Mouse (Mus musculus): ENCODE data around the gene Wwox. TPM values are rescaled to one million over a fixed set of nuclear protein-coding genes. Genes with fewer than 3 reads are reported as not detected.

Wwox gene
- polyA plus RNA-seq, 1 experiment from 2014 or later: 16.3 TPM

- no peak overlapping the region for H3K27ac ChIP-seq
- H3K9ac ChIP-seq (ENCODE audit: low read depth, low read length): no peak overlapping the region
- no peaks in the 10 kb centered on the region for H3K36me3 ChIP-seq (ENCODE audit: insufficient read depth, low read length)
- H3K4me3 ChIP-seq (replicated peaks; ENCODE audit: low read depth, low read length): no peak overlapping the region
- ATAC-seq (replicated peaks; ENCODE audit: low FRiP score, low read depth) (no peak), DNase-seq (ENCODE audit: low spot score) (no peak)
- H3K4me2 ChIP-seq (ENCODE audit: low read length): no peak overlapping the region
- WGBS: 52% methylated on average over 10 of the region's 10 CpGs
- no peaks in the 10 kb centered on the region for H3K27me3 ChIP-seq (ENCODE audit: insufficient read depth, low read length)
- H3K4me1 ChIP-seq (replicated peaks; ENCODE audit: insufficient read depth, low read length): peaks cover 11% of the 10 kb centered on the region; the same call in 1 of the 2 replicates
- no peak for TF ChIP-seq CTCF (IDR thresholded peaks at IDR 0.05; ENCODE audit: low read depth)
- H3K9me3 ChIP-seq (replicated peaks; ENCODE audit: low read length): no peaks in the 10 kb centered on the region
These were observed 714.6 kb downstream of the Wwox start for GRCm38 (mm10) chr8:115154096-115154495.

DNA sequence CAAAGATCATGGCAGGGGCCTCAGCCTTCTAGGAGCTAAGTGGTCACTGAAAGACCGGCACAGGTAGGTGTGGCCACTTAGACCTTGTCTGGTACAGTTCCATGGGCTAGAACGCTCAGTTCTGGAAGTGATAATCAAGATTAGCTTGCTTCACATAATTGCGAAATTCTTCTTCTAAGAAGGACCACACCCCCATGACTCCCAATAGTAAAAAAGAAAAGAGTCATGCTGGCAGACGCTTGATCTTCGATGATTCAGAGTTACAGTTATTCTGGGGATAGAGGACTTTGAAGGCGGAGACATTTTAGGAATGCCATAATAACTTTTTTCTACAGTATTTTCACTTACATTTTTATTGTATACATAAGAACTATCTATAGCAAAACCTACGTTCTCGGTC, 716.7 kb downstream of the Wwox start:
- WGBS: 89% methylated on average over 8 of the region's 8 CpGs
- no peak for ATAC-seq (replicated peaks; ENCODE audit: low FRiP score, low read depth)
- Histone ChIP-seq H3K27me3 (ENCODE audit: insufficient read depth, low read length) (no peaks in the 10 kb centered on the region), H3K9me3 (replicated peaks; ENCODE audit: low read length) (no peaks in the 10 kb centered on the region), H3K4me1 (replicated peaks; ENCODE audit: insufficient read depth, low read length) (peaks cover 16% of the 10 kb centered on the region; the same call in 1 of the 2 replicates), H3K4me3 (replicated peaks; ENCODE audit: low read depth, low read length) (no peak overlapping the region), H3K36me3 (ENCODE audit: insufficient read depth, low read length) (no peaks in the 10 kb centered on the region), H3K4me2 (ENCODE audit: low read length) (no peak overlapping the region), H3K27ac (no peak overlapping the region), H3K9ac (ENCODE audit: low read depth, low read length) (no peak overlapping the region)
- TF ChIP-seq CTCF (IDR thresholded peaks at IDR 0.05; ENCODE audit: low read depth): no peak
- no peak for DNase-seq (ENCODE audit: low spot score)

DNA sequence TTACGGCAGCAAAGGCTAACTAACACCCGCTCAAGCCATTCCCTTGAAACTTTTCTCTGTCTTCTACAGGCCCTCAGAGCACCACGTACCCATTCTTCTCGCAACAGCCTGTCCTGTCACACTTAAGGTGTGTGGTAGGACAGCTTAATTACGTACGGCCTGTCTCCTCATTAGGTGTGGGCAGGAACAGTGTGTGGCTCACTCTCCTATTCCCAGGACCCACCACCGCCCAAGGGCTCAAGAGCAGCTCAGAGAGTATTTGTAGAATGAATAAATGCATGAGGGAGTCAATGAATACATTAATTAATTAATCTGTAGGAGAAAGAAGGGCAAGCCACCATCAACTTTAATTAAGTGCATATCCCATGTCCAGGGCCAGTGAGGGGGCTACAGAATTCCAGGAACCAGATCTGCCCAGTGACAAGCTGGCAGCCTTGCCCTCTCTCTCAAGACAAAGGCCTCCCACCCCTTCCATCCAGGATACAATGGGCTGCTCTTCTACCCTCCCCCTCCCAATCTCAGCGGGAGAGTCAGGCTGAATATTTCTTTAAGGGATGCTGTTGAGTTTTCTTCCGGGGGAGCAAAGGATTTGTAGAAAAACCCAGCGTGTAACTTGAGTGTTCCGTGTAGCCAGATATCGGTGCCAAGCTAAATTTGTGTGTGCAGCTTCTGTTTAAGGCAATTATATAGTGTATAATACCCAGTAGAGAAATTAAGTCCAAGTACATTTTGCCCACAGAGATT, 718.7 kb downstream of the Wwox start:
- Histone ChIP-seq H3K27ac (no peak overlapping the region), H3K4me1 (replicated peaks; ENCODE audit: insufficient read depth, low read length) (peaks cover 16% of the 10 kb centered on the region; the same call in 1 of the 2 replicates), H3K4me2 (ENCODE audit: low read length) (no peak overlapping the region), H3K4me3 (replicated peaks; ENCODE audit: low read depth, low read length) (no peak overlapping the region), H3K27me3 (ENCODE audit: insufficient read depth, low read length) (no peaks in the 10 kb centered on the region), H3K9me3 (replicated peaks; ENCODE audit: low read length) (no peaks in the 10 kb centered on the region), H3K36me3 (ENCODE audit: insufficient read depth, low read length) (no peaks in the 10 kb centered on the region), H3K9ac (ENCODE audit: low read depth, low read length) (no peak overlapping the region)
- TF ChIP-seq CTCF (IDR thresholded peaks at IDR 0.05; ENCODE audit: low read depth): no peak
- DNase-seq (ENCODE audit: low spot score) (peak; percentile 70), ATAC-seq (replicated peaks; ENCODE audit: low FRiP score, low read depth) (peak; percentile 52)
- 45% methylated on average over 12 of the region's 12 CpGs for WGBS

GRCm38 (mm10) chr8:115158721-115159111, 719.3 kb downstream of the Wwox start:
- H3K27me3 ChIP-seq (ENCODE audit: insufficient read depth, low read length): peaks cover under 1% of the 10 kb centered on the region; the same call in 1 of the 2 replicates
- peak overlapping the region; percentile 73 for H3K4me2 ChIP-seq (ENCODE audit: low read length)
- ATAC-seq (replicated peaks; ENCODE audit: low FRiP score, low read depth) (no peak), DNase-seq (ENCODE audit: low spot score) (peak; percentile 61)
- TF ChIP-seq CTCF (IDR thresholded peaks at IDR 0.05; ENCODE audit: low read depth): no peak
- no peak overlapping the region for H3K27ac ChIP-seq
- peak overlapping the region; percentile 40 for H3K4me3 ChIP-seq (replicated peaks; ENCODE audit: low read depth, low read length)
- no peaks in the 10 kb centered on the region for H3K9me3 ChIP-seq (replicated peaks; ENCODE audit: low read length)
- no peak overlapping the region for H3K9ac ChIP-seq (ENCODE audit: low read depth, low read length)
- WGBS: 5% methylated on average over 8 of the region's 8 CpGs
- peaks cover 16% of the 10 kb centered on the region; the same call in 1 of the 2 replicates for H3K4me1 ChIP-seq (replicated peaks; ENCODE audit: insufficient read depth, low read length)
- H3K36me3 ChIP-seq (ENCODE audit: insufficient read depth, low read length): no peaks in the 10 kb centered on the region

DNA sequence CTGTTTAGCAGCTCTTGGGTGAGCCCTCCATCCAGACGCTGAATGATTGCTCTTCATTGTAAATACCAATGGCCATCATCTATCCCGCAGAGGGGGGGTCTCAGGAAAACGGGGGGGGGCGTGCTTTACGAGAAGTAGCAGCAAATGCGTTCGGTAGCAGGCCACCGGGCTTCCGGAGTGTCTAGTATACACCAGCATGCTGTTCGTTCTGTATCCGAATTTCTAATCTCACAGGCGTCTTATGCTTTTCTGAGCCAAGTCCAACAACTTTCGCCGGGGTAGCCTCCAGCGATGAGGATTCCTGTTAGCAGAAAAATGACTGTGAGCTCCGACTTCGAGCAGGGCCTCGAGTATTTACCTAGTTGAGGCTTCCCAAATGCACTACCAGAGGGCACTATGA, 719.8 kb downstream of the Wwox start:
- 9% methylated on average over 18 of the region's 18 CpGs for WGBS
- H3K4me3 ChIP-seq (replicated peaks; ENCODE audit: low read depth, low read length): peak overlapping the region; percentile 40
- ATAC-seq (replicated peaks; ENCODE audit: low FRiP score, low read depth): no peak
- peaks cover 14% of the 10 kb centered on the region; the same call in 1 of the 2 replicates for H3K4me1 ChIP-seq (replicated peaks; ENCODE audit: insufficient read depth, low read length)
- no peaks in the 10 kb centered on the region for H3K9me3 ChIP-seq (replicated peaks; ENCODE audit: low read length)
- peak overlapping the region; percentile 73 for H3K4me2 ChIP-seq (ENCODE audit: low read length)
- peaks cover 5% of the 10 kb centered on the region; the same call in 1 of the 2 replicates for H3K27me3 ChIP-seq (ENCODE audit: insufficient read depth, low read length)
- TF ChIP-seq CTCF (IDR thresholded peaks at IDR 0.05; ENCODE audit: low read depth): no peak
- H3K9ac ChIP-seq (ENCODE audit: low read depth, low read length): 0 out of 2 replicates have a peak overlapping the region, but pooled peaks have one; percentile 8
- DNase-seq (ENCODE audit: low spot score): peak; percentile 53
- no peaks in the 10 kb centered on the region for H3K36me3 ChIP-seq (ENCODE audit: insufficient read depth, low read length)
- no peak overlapping the region for H3K27ac ChIP-seq

- 2% methylated on average over 22 of the region's 22 CpGs for WGBS
- no peak overlapping the region for H3K27ac ChIP-seq
- peaks cover 14% of the 10 kb centered on the region; the same call in 1 of the 2 replicates for H3K4me1 ChIP-seq (replicated peaks; ENCODE audit: insufficient read depth, low read length)
- peak overlapping the region; percentile 40 for H3K4me3 ChIP-seq (replicated peaks; ENCODE audit: low read depth, low read length)
- DNase-seq (ENCODE audit: low spot score) (peak; percentile 89), ATAC-seq (replicated peaks; ENCODE audit: low FRiP score, low read depth) (no peak)
- peaks cover 5% of the 10 kb centered on the region; the same call in 1 of the 2 replicates for H3K27me3 ChIP-seq (ENCODE audit: insufficient read depth, low read length)
- no peaks in the 10 kb centered on the region for H3K9me3 ChIP-seq (replicated peaks; ENCODE audit: low read length)
- peak; percentile 42; the same call in 1 of the 2 replicates for TF ChIP-seq CTCF (IDR thresholded peaks at IDR 0.05; ENCODE audit: low read depth)
- peak overlapping the region; percentile 73 for H3K4me2 ChIP-seq (ENCODE audit: low read length)
- peak overlapping the region; percentile 32; the same call in 1 of the 2 replicates for H3K9ac ChIP-seq (ENCODE audit: low read depth, low read length)
- no peaks in the 10 kb centered on the region for H3K36me3 ChIP-seq (ENCODE audit: insufficient read depth, low read length)
These were observed 720.4 kb downstream of the Wwox start for GRCm38 (mm10) chr8:115159711-115160374.

Measured in kidney, postnatal 0 days (tissue).